Mouse (Mus musculus) effector memory CD4-positive, alpha-beta T cell, adult 5 months (primary cell): ENCODE measurements around the gene Gad2. TPM values are rescaled to one million over a fixed set of nuclear protein-coding genes. Genes with fewer than 3 reads are reported as not detected.

ENCODE experiments used
- polyA plus RNA-seq: library from polyadenylated mRNA; unstranded; fragments of 100-300 nt; shearing (Covaris generic); gene quantifications from one replicate; pipeline ENCODE4 v1.2.1, GENCODE M21; 2017

The Gad2 gene
- polyA plus RNA-seq: 0.12 TPM

DNA sequence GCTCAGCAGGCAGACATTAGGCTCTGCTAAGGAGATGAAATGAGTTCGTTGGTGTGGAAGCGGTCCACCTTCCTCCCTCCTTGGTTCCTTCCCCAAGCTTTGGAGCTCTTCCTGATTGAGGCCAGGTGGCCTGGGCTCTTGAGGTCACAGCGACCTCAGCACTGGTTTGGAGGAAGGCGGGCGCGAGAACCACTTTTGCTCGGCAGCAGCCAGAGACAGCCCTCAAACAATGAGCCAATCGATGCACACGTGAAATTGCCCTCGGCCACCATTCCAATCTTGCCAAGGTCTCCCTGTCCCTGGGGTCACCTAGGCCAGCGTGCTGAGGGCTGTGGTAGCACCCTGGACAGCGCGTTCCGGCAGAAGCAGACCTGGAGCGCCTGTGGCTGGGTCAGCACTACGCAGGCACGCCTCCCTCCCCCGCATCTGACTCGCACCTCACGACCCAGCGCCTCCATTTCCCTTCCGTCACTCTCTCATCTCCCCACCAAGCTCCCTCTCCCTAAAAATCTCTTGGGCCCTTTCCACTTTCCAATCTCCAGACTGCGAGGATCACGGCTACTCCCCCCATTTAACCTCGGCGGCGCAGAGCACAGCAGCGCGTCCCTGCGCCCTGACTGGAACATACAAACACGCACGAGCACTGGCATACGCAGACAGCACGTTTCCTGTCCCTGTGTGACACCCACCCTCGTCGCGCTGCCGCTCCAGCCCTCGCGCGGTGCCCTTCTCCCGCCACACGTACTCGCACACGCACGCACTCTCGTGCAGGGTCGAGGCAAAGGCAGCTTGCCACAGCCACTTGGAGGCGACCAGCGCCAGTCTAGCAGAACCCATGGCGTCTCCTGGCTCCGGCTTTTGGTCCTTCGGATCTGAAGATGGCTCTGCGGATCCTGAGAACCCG is at the start of gene Gad2:
TSS of gene Gad2 (plus strand) at position 378 of the 904 bp plus-strand sequence.

Other genes with a start within 250 kb of the Gad2 start
- gene Apbb1ip, start 151.9 kb downstream of the Gad2 start, polyA plus RNA-seq: 82.9 TPM